Mouse (Mus musculus) skeletal muscle tissue, adult 2 months (tissue): ENCODE results near the gene Grik4.

Experiments used
- DNase-seq: peaks from one replicate; pipeline ENCODE4 v3.0.0-alpha.2; 2012; ENCODE audit warnings: low read depth, low spot score

Gene Grik4

DNA sequence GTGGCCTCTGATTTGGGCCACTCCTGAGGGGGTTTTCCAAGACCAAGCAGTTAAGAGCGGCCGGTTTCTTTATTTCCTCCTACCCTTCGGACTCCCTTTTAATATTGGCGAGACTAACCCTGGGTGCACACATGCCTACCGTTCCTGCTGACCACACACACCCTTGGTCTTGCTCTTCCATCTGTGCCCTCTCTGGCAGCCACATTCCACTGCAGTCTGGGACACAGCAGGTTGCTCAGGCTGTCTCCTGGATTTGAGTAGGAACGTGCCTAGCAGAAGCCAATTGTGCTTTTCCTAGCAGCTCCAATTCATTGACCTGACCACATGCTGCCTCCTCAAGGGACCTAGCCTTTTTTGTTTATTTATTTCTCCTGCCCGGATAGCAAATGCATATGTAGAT, 365.8 kb downstream of the Grik4 start:
- no peak for DNase-seq

DNA sequence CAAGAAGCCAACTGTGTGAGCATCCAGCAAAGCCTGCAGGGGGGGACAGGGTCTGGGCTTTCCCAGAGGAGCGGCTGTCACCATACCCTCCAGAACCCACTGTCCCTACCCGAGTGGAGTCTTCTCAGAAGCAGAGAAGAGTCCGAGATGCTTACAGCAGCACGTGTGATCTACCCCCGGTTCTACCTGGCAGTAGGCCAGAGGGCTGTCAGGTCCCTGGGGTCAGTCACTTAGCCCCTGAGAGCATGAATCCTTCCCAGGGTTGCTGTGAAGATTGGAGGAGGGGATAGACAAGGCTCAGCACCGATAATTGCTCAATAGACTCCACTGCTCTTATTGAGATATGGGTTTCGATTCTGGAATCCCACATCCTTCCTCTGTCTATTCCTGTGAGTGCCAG, 366.2 kb downstream of the Grik4 start:
- DNase-seq: no peak

DNA sequence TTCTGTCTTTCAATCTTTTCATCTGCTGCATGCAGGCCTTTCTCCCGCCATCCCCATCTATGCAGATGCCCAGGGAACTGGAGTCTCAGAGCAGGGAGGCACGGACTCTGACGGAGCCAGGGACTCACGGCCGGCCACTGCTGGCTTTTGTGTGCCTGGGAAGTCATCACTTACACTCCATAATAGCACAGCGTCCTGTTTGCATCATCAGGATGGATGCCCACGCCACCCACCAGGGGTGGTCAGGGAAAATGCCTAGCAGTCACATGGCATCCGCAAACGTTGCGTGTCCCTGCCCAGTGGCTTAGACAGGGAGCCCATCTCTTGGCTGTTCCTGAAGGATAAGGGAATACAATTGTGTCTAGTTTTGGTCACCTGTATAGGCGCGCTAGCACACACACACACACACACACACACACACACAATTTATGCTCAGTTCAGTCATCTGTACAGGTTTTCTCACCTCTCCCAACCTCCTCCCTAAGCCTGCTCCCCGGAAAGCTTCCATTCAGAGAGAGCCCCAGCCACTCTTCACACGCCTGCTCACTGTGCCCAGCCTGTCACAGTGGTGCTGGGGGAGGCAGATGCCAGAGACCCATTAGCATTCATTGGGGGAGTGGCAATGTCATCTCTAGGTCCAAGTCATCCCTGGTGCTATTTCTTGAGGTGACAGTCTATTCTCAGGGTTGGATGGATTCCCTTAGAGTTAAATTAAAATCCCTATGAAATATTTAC, 370.5 kb downstream of the Grik4 start:
- DNase-seq: no peak

DNA sequence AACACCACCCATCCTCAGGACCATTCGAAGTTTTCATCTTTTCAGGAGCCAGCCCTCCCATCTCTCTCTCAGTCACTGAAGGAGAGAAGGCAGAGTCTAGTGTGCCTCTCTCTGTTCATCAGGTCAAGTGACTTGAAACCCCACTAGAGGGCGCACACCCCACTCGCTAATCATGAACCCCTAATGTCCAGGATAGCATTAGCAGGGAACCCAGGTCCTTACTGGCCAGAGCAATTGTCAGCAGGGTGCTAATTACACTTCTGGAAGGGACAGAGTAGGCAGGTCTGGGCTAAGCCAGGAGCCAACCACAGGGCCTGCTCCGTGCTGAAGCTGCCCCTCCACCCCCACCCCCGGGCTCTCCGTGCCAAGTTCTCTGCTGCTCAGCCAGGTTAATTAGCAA, 371.1 kb downstream of the Grik4 start:
- DNase-seq: peak; percentile 10

DNA sequence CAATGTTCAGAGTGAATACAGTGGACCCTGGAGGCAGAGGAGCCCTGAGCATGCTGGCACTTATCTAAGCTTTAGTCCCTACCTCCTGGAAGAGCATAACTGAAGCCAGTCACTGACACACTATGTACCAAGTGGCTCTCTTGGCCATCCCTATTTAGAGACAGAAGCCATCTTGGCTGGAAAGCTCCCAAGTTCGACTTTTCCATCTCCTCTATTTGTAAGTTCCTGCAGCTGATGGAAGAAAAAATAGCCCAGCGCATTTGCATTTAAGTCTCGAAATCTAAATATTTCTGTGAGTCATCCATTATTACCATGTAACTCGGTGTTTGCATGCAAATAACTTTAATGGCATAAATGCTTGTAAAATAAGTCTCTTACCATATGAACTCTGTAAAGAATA, 378.4 kb downstream of the Grik4 start:
- no peak for DNase-seq

DNA sequence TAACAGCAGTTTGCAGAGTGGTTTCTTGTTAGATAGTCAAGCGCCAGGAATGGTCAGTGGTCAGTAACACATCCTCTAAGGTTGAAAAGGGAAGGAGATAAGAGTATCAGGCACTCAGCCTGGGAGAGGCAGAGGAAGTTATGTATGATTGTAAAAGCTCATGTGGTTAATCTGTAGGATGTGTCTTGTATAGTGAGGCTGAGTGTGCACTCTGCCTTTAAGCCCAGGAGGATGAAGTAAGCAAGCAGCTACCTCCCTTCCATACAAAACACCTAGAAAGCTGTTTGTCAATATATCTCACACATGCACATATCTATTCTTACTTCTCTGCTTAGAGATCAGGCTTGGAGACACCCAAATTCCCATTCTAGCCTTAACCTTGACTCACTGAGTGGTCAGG, 389.1 kb downstream of the Grik4 start:
- DNase-seq: no peak

DNA sequence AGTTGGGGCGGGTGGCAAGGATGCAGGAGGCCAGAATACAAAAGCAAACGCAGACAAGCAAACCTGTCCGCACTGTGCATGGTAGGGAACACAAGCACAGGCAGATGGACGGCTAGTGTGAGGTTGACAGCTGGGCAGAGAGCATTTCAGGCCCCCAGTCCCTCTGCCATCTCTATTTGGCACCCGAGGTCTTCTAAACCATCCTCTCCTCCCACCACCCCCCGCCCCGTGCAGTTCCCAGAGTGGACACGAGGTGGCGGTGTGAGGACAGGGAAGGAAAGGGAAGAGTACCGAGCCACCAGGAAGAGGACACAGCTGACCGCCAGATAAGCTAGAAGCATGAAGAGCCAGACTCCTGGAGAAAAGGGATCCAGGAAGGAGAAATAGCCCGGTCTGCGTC, 394.2 kb downstream of the Grik4 start:
- peak; percentile 2 for DNase-seq

DNA sequence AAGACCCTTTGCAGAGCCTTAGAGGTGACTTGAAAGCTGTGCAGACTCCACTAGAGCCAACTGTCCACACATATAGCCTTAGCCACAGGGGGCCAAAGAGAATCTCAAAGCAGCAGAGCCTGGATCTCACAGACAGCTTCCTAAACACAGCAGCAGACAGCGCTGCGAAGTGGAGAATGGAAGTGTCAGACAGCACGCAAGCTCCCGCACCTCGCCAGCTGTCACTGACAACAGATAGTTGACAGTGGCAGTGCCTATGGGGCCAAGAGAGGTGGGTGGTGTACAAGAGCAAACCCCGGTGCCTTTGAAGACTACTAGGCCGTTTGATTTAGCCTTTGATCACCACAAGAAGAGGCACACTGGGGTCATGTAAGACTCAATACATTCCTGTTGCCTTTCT, 395.3 kb downstream of the Grik4 start:
- DNase-seq: no peak

DNA sequence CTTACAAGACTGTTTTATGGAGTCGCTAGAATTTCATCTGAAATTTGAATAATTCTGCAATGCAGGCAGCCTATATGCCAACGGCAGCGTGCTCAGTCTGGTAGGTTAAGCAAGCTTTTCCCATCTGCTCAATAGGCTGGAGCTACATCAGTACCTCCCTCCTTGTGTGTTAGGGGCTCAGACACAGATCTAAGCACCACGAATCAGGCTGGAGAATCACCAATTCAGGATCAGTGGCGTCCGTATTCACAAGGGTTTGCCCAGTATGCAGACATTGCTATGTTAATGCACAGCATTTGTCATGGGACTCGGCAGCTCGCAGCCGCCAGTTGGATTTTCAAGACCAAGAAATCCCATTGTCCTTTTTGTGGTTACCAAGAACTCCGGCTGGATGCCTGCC, 399.8 kb downstream of the Grik4 start:
- no peak for DNase-seq

DNA sequence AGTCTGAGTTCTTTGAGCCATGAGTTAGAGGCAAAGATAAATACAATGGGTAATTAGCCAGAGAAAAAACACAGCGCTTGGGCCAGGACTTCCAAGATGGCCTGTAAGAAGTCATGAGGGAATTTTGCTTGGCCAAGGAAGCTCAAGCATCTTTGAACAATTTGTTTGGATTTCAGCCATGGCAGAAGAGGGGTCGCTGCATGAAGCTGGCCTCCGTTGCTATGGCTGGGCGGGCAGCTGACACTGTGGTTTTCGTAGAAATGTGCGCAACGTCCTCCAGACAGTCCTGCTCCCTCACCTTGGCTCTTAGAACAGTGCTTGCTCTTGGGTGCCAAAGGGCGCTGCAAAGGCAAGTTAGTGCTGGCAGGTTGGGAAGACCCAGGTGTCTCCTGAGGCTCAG, 410.8 kb downstream of the Grik4 start:
- DNase-seq: no peak

DNA sequence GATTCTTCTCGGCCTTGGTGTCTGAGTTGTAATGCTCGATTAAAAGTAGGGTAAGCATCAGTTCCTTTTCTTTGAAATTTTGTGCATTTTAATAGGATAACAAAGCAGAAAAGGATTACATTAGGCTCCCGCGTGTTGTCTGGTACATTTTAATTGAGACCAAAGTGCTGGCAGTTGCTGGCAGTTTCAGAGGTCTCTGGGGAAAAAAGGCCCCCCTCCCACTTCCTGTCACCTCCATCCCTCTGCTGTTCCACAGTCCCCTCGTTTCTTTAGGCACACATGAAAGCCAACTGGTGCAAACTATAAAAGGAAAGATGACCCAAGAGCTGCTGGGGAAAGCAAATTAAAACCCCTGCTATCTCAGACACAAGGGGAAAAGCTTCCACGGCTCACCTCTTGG, 411.3 kb downstream of the Grik4 start:
- DNase-seq: no peak

DNA sequence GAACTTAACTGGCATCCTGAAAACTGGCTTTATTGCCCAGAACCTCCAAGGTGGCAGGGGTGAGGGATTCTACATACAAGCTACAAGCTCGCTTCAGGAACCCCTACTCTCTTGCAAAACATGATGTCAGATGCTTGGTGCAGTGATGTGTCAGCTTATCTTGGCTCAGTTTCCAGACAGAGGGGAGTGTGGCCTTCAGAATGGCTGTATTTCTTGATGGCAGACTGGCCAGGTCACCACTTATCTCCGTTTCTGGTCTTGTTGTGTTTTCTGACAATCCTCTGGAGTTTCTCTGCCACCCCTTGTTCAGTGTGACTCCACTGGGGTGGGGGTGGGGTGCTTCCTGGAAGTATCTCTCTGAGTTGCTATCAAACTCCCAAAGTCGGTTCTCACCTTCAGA, 412.3 kb downstream of the Grik4 start:
- DNase-seq: no peak

DNA sequence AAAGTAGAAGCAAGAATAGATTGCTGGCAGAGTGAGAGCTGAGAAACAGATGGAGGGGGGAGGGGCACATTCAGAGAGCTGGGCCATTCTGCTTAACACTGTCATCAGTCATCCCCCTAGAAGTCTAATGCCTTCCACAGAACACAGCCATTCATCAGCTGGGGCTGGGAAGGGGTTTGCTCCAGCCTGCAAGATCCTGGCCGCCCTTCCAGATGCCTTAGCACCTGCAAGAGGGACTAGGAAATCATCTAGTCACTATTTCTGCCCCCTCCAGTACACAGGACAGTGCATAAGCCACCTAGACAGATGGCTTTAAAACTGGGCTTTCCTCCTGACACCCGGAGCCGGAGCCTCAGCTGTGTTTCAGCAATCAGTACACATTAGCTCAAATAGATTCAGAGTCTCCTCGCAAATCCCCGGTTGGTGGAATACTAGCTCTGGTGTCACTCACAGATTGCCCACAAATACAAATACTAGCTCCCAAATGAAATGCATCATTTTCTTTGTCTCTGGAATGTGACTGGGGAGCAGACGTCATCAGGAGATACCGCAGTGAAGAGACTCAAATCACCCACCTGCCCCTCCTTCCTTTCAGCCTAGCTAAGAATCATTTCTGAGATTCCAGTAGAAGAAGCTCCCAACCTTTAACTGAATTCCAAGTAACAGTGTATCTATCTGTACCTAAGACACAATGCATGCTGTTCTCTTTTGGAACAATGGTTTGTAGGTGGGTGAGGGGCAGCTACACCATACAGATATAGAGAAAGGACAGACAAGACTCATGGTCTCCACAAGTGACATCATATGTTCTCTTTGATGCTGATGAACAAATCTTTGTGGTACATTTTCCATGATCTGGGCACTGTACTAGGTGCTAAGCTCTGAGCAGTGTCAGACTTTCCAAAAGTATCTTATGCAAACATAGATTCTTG, 413.8 kb downstream of the Grik4 start:
- DNase-seq: no peak

DNA sequence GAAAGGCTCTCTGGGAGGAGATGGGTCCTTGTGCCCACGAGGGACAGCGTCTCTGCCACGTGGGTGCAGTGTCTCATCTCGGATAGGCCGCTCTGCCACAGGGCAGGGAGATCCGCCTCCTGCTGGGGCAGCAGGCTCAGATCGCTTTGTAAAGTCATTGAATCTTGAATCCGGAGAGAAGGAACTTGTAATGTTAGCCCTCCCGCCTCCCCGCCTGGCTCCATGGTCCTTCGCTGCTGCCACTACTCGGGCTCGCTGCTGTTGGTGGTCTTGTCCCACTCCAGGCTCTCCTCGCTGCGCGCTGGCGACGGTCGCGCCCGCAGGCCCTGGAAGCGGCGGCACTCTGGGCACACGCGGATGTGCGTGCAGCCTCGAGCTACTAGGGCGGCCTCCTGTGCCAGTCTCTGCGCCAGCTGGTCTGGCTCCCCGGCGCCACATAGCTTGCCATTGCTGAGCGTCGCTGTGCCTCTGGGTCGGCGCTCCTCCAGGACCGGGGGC, 423.7 kb downstream of the Grik4 start:
- no peak for DNase-seq

DNA sequence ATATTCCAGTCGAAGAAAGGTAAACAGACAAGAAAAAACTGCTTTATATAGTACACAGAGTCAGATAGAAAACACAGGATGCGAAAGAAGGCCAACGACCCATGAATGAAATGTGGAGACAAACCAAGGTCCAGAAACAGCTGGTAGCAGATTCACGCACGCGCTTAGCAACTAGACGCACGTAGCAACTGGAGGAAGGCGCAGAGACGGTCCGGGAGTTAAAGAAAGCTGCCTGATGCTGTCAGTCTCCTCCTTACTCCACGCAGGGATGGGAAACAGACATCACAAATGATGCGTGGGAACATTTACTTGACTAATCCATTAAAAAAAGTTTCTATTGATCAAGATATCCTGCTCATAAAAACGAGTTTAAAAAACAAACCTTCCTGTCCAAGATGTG, 426.1 kb downstream of the Grik4 start:
- DNase-seq: no peak

DNA sequence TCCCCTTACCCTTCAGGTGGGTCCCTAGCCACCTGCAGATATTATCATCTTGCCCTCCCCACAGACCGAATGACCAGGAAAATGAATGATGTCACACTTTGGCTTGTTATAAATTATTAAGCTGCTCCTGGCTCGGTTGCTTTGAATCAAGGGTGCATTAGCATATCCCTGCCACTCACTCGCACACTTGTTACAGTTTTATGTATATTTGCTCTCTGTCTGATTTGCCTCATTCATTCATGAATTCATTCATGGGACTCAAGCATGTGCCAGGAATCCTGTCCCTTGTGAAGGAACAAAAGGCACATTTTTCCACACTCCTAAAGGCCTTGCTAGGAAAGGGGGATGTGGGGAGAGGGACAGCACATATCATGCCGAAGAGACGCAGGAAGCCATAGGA, 431.1 kb downstream of the Grik4 start:
- DNase-seq: no peak

DNA sequence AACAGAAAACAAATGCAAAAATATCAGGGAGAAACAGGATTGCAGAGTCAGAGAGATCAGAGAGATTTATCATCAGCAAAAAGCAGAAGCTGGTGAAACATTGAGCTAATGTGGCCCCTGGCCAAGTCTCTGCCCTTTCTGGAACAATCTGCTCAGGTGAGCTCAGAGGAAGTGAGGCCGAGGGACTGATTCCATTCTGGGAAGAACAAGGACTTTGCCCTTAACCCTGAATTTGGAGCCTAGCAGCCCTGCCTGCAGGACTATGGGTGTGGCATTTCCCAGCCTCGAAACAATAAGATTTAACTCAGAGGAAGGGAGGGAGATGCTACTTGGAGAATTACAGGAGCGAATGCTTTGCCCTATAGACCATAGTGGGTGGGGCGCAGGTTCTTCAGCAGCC, 432.0 kb downstream of the Grik4 start:
- DNase-seq: no peak

DNA sequence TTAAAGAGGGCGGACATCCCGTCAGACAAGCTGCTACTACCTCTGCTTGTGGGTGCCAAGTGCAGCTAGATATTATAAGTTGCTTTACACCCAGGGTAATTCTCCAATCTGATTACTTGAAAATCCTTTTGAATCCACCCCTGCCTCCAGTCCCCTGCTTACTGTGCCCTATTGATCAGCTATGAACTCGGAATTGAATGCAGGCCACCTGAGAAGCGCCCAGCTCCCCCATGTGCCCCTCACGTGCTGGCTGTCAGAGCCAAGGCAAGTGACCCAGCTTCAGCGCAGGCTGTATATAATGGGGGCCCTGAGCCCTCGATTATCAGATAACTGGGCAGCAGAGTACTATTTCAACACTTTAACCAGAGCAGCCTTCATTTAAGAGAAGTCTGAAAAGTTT, 436.1 kb downstream of the Grik4 start:
- DNase-seq: no peak

DNA sequence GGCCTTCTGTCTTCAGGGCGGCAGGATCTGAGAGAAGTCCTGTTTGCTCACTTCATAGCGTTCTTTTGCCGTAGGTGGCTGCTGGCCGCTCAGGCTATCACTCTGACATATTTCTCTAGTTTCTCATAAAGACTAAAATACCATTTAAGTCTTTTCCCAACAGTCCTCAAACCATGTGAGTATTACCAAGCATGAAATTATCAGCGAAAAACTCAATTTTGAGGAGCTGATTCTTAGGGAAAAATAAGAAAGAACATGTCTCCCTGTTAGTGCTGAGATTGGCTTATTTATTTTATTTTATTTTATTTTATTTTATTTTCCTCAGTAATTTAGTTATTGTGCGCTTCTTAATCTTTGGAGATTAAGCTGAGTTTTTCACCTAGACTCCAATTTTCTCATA, 436.6 kb downstream of the Grik4 start, which contains the start of gene Tbcel:
Tbcel (minus strand) TSS at position 101 of the 400 bp plus-strand sequence.
- no peak for DNase-seq

DNA sequence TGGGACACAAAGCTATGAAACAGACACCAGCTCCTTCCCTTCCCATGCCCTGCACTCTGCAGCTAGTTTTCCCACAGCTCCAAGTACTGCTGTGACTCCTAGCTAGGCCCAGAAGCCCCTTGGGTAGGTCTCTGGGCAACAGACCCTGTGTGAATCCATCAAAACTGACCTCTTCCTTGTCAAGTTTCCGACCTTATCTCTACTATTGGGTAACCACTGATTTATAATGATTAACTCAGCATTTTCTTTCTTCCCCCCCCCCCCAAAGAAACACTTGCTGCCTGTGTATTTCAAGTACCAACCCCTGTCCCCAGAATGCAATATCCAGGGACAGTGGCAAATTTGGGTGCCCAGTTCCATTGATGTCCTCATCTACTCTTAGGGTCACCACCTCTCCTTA, 437.3 kb downstream of the Grik4 start:
- no peak for DNase-seq

DNA sequence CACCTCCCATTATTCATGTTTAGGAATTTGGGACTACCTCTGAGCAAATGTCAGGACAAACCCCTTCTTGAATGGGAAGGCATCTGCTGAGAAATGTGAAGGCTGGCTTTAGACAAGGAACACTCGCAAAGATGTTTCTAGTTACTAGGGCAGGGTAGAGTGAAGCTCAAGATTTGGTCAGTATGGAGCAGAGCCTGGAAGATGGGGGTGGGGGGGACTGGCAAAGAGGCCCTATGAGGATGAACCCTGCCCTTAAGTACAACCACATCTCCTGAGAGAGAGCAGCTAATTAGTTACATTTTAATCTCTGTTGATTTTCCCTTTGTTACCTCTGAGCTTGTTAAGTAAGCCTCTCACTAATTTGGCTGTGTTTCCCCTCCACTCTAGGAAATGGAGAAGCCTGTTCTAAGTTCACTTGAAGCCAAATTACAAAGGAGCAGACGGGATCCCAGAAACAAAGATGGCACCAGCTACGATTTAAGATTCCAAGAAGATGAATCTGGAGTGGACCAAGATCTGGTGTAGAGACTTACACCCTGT, 439.3 kb downstream of the Grik4 start:
- no peak for DNase-seq

DNA sequence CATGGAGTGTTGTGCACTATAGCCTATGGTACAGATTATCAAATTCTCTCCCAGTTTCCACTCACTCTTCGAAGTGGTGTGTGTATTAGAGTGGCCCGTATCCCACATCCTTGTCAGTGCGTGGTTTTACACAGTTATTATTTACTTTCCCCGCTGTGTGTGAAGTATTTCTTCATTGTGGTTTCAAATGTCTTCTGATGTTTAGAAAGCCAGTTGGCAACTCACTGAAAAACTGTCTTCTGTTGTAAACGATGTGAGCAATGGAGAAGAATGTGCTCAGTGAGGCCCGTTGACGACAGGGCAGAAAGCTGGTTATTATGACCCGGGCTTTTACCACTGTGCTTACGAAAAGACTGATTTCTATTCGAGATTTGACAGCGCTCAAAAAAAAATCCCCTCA, 439.7 kb downstream of the Grik4 start:
- DNase-seq: no peak

DNA sequence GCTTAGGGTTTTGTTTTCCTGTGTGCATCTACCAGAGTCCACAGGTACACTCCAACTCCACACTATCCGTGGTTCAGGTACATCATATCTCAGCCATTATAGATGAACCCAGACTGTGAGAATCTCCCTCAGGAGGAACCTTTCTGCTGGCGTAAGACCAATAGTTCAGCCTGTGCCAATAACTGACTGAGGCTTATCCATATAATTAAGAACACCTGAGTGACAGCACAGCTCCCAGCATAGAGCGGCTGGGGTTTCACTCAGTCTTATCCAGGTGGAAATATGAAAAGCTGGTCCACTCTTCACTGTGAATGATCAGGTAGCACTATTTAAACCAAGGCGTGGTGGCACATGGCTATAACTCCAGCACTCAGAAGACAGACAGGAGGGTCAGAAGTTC, 440.6 kb downstream of the Grik4 start:
- no peak for DNase-seq
